Mouse (Mus musculus) testis, adult 2 months (tissue): ENCODE results near the gene Prkce.

ENCODE experiments used
- CTCF ChIP-seq: fragments of 200-500 bp; IDR thresholded peaks from 2 replicates; pipeline ENCODE4 v1.5.1; 2012; ENCODE audit warnings: low read depth, mild to moderate bottlenecking, inconsistent platforms, low read length, moderate library complexity; ENCODE audit not compliant: control insufficient read depth, insufficient read depth, insufficient replicate concordance
- POLR2A ChIP-seq: fragments of 200-500 bp; IDR thresholded peaks from 2 replicates; pipeline ENCODE4 v1.6.1; 2012; ENCODE audit warnings: low read depth, mild to moderate bottlenecking, inconsistent platforms, low read length, moderate library complexity; ENCODE audit not compliant: control insufficient read depth

DNA sequence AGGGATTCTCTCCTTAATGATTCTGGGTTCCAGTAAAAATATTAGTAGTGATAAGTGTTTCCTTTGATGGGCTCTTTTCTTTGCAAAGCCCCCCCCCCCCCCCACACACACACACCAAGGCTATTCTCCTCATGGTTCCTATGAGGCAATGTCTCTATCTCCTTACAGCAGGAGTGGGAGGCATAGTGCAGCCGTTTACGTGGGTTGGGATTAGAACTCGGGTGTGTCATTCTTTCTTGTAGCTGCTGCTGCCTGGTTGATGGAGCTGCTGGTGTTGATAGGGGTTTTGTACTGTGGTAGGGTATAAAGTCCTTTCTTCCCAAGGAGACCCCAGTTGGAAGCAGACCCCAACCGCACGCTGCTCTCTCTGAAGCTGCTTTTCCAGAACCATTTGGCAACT, 224.9 kb downstream of the Prkce start:
- no peak for TF ChIP-seq POLR2A
- TF ChIP-seq CTCF = no peak
